ENCODE assay signal across 13 mouse cellular contexts in genomic region chr1:33269162-33269561, GRCm38 (mm10).
"Had no signal": no experiment of that assay in that cellular context is flagged by ENCODE, and none has a peak within 500 bp of the region (broad histone marks: within the 10 kb centered on the region; RNA-seq: fewer than 3 reads in every experiment).

No protein-coding gene starts in this region.

- H3K27ac ChIP-seq: kidney, embryonic 15.5 days; limb, embryonic 13.5 days; liver, embryonic 15.5 days; neural tube, embryonic 12.5 days had no signal

- DNase-seq: kidney, postnatal 14 days; left cerebral cortex, postnatal 4 days; lung, adult 2 months; lung, postnatal 36 days; spleen, adult 18-20 months; thymus, adult 18-20 months; thymus, postnatal 14 days had no signal

- H3K36me3 ChIP-seq: kidney, embryonic 15.5 days; limb, embryonic 13.5 days; liver, embryonic 15.5 days; neural tube, embryonic 12.5 days had no signal

- ATAC-seq: lung, postnatal 0 days had no signal

- H3K9ac ChIP-seq: kidney, embryonic 15.5 days; limb, embryonic 13.5 days; liver, embryonic 15.5 days; neural tube, embryonic 12.5 days had no signal

- H3K9me3 ChIP-seq: kidney, embryonic 15.5 days; limb, embryonic 13.5 days; liver, embryonic 15.5 days; neural tube, embryonic 12.5 days had no signal

- H3K4me1 ChIP-seq: limb, embryonic 13.5 days; liver, embryonic 15.5 days; neural tube, embryonic 12.5 days had no signal

- H3K4me3 ChIP-seq: kidney, embryonic 15.5 days; limb, embryonic 13.5 days; liver, embryonic 15.5 days; neural tube, embryonic 12.5 days had no signal

- H3K4me2 ChIP-seq: kidney, embryonic 15.5 days; limb, embryonic 13.5 days; liver, embryonic 11.5 days; liver, embryonic 15.5 days; neural tube, embryonic 12.5 days had no signal

- H3K27me3 ChIP-seq: kidney, embryonic 15.5 days; limb, embryonic 13.5 days; liver, embryonic 15.5 days; neural tube, embryonic 12.5 days had no signal
